Mouse (Mus musculus) midbrain, embryonic 14.5 days (tissue): ENCODE measurements at regions not wholly inside any gene's neighbourhood (a gene's known extent, or its start where the extent isn't known, plus 50 kb on each side); places are given as distances from the start of the nearest gene placed in this dataset.
"Not testable (repeated sequence)": the region's sequence is repeated elsewhere in the genome, so short reads cannot be mapped to it uniquely, and the experiment has no call there.

Source experiments
- ATAC-seq: fragments of 200-750 bp; cut with Nextera tagmentation; 2 replicates; pipeline ENCODE4 v1.8.0; 2017; ENCODE audit warnings: moderate number of reproducible peaks, moderate library complexity; ENCODE audit not compliant: low FRiP score, low TSS enrichment
- DNase-seq: peaks from one replicate; pipeline ENCODE4 v3.0.0-alpha.2; 2015
- H3K27ac ChIP-seq: fragments of 300-500 bp; sonication (generic); replicated peaks from 2 replicates; pipeline ENCODE4 v1.5.1; 2014; ENCODE audit warnings: mild to moderate bottlenecking, low read depth, low read length, moderate library complexity
- H3K27me3 ChIP-seq: fragments of 300-500 bp; sonication (generic); 2 replicates; pipeline ENCODE4 v1.6.1; 2014; ENCODE audit warnings: low read length, control low read depth, mixed read lengths; ENCODE audit not compliant: control insufficient read depth, insufficient read depth
- H3K36me3 ChIP-seq: fragments of 300-500 bp; sonication (generic); 2 replicates; pipeline ENCODE4 v1.6.1; 2014; ENCODE audit warnings: low read length, control low read depth; ENCODE audit not compliant: control insufficient read depth, insufficient read depth
- H3K4me1 ChIP-seq: fragments of 300-500 bp; sonication (generic); 2 replicates; pipeline ENCODE4 v1.6.1; 2014; ENCODE audit warnings: mild to moderate bottlenecking, antibody characterized with exemption, low read length, control low read depth; ENCODE audit not compliant: control insufficient read depth, insufficient read depth
- H3K4me2 ChIP-seq: fragments of 300-500 bp; sonication (generic); 2 replicates; pipeline ENCODE4 v1.6.1; 2014; ENCODE audit warnings: mild to moderate bottlenecking, low read length, moderate library complexity
- H3K4me3 ChIP-seq: fragments of 300-500 bp; sonication (generic); replicated peaks from 2 replicates; pipeline ENCODE4 v1.5.1; 2014; ENCODE audit warnings: low read depth, low read length
- H3K9ac ChIP-seq: fragments of 300-500 bp; sonication (generic); replicated peaks from 2 replicates; pipeline ENCODE4 v1.6.1; 2014; ENCODE audit warnings: mild to moderate bottlenecking, low read length, moderate library complexity
- H3K9me3 ChIP-seq: fragments of 300-500 bp; sonication (generic); 2 replicates; pipeline ENCODE4 v1.6.1; 2016; ENCODE audit warnings: low read length, control low read depth, mixed read lengths; ENCODE audit not compliant: control insufficient read depth
- WGBS: fragments of 180-500 bp; shearing (Covaris S2); extraction: QIAGEN DNeasy Blood & Tissue Kit; methylation state at CpG from one replicate; pipeline ENCODE4 v1.1.7; 2014; 5-methylcytosine and 5-hydroxymethylcytosine counted together

- DNase-seq (no peak), ATAC-seq (no peak)
- H3K4me1 ChIP-seq, result 0 out of 2 replicates have a peak, but pooled peaks cover 5% of the 10 kb centered on the region
- no peak overlapping the region for H3K4me2 ChIP-seq
- H3K27ac ChIP-seq, result no peak overlapping the region
- H3K27me3 ChIP-seq, result no peaks in the 10 kb centered on the region
- no peaks in the 10 kb centered on the region for H3K9me3 ChIP-seq
- H3K36me3 ChIP-seq, result no peaks in the 10 kb centered on the region
- WGBS, result 47% methylated on average over 3 of the region's 3 CpGs
- H3K9ac ChIP-seq, result no peak overlapping the region
- H3K4me3 ChIP-seq, result no peak overlapping the region
These were observed 254.0 kb upstream of the Ppp6c start for GRCm38 (mm10) chr2:39480236-39480635.

GRCm38 (mm10) chr2:39472925-39473324 lies 246.7 kb upstream of the Ppp6c start:
- ATAC-seq, H3K4me1 ChIP-seq, H3K27ac ChIP-seq, H3K9me3 ChIP-seq, DNase-seq, H3K4me3 ChIP-seq, H3K9ac ChIP-seq, H3K27me3 ChIP-seq, H3K36me3 ChIP-seq, H3K4me2 ChIP-seq: not testable (repeated sequence)
